Mouse (Mus musculus) kidney, adult 18-20 months (tissue): ENCODE data around the gene Vmn1r78.
"Not testable (repeated sequence)": the region's sequence is repeated elsewhere in the genome, so short reads cannot be mapped to it uniquely, and the experiment has no call there.

Experiments used
- DNase-seq: peaks from one replicate; pipeline ENCODE4 v3.0.0; 2021

The Vmn1r78 gene

DNA sequence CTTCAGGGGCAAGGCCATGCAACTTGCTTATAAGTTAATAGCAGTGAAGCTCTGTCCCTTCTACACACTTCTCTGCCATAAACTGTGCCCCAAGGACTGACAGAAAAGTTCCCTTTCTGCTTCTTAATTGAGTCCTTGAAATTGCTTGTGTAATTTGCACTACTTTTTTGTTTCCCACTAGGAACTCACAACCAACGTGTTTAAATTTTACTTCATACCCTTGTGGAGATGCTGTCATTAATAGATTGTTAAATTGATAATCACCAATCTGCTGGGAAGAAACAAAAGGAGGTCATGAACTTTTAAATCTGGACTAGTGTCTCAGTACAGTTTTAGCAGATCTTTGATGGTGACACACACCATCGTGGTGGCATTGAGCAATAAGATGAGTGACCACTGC, at the start of gene Vmn1r78:
Vmn1r78 (plus strand) TSS at position 301 of the 400 bp plus-strand sequence.
- no peak for DNase-seq

GRCm38 (mm10) chr7:12156463-12156862, 6.4 kb downstream of the Vmn1r78 start:
- not testable (repeated sequence) for DNase-seq

DNA sequence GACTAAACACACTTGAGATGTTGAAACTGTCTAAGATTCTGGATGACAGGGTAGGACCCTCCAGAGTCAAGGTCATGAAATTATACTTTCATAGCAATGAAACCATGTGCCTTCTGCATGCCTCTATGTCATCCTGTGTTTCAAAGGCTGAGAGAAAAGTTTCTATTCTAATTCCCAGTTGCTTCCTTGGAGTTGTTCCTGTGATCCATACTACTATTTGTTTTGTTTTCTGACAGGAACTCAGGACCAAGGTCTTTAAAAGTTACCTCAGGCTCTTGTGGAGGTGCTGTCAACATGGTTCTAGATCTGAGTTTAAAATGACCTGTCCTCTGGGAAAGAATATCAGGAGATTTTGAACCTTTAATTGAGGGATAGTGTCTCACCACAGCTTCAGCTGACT, 20.9 kb downstream of the Vmn1r78 start, which contains the start of gene Vmn1r79:
Vmn1r79 (plus strand) TSS at position 301 of the 400 bp plus-strand sequence.
- DNase-seq, result not testable (repeated sequence)

- DNase-seq, result not testable (repeated sequence)
Observed at GRCm38 (mm10) chr7:12172926-12173325, 22.9 kb downstream of the Vmn1r78 start.

GRCm38 (mm10) chr7:12188986-12189385, 38.9 kb downstream of the Vmn1r78 start, which contains the start of gene Vmn1r80:
Gene Vmn1r80, plus strand, starts transcription at chr7:12189286.
- no peak for DNase-seq

- DNase-seq, result no peak
Observed at GRCm38 (mm10) chr7:12204141-12204540, 54.1 kb downstream of the Vmn1r78 start.
